Mouse (Mus musculus): ENCODE measurements at regions not wholly inside any gene's neighbourhood (a gene's known extent, or its start where the extent isn't known, plus 50 kb on each side); places are given as distances from the start of the nearest gene placed in this dataset.
"Not testable (repeated sequence)": the region's sequence is repeated elsewhere in the genome, so short reads cannot be mapped to it uniquely, and the experiment has no call there.

GRCm38 (mm10) chr17:16900791-16901190, 163.1 kb upstream of the Zfp960 start:
- ATAC-seq (replicated peaks; ENCODE audit: low FRiP score, poor library complexity, severe bottlenecking), result no peak

GRCm38 (mm10) chr17:16918191-16918590, 145.7 kb upstream of the Zfp960 start:
- no peak for ATAC-seq (replicated peaks; ENCODE audit: low FRiP score, poor library complexity, severe bottlenecking)

DNA sequence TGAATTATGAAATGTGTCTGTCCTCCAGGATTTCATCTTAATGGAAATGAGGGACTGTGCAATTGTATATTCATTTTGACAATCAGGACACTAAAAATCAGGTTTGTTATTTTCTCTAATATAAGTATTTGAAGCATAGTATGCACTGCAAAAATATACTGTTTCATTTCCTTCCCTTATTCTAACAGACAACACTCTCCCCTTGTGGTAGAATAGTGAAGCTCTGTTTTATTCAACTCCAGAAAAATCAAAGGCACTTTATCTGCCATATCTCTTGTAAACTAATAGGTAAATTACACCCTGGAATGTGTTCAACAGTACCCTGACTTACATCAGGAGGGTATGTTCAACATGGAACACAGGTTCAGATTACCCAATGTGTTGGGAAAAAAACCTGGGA, 137.7 kb upstream of the Zfp960 start:
- ATAC-seq (replicated peaks; ENCODE audit: low FRiP score, poor library complexity, severe bottlenecking), result no peak

- peak; percentile 100 for ATAC-seq (replicated peaks; ENCODE audit: low FRiP score, poor library complexity, severe bottlenecking)
These were observed 112.6 kb upstream of the Zfp960 start for GRCm38 (mm10) chr17:16951092-16952016.

- peak; percentile 48; the same call in 1 of the 2 replicates for ATAC-seq (replicated peaks; ENCODE audit: low FRiP score, poor library complexity, severe bottlenecking)
These were observed 111.8 kb upstream of the Zfp960 start for GRCm38 (mm10) chr17:16952146-16952545.

GRCm38 (mm10) chr17:16997241-16997640, 66.7 kb upstream of the Zfp960 start:
- ATAC-seq (replicated peaks; ENCODE audit: low FRiP score, poor library complexity, severe bottlenecking), result not testable (repeated sequence)

- peak; percentile 100 for ATAC-seq (replicated peaks; ENCODE audit: low FRiP score, poor library complexity, severe bottlenecking)
These were observed 59.2 kb upstream of the Zfp960 start for GRCm38 (mm10) chr17:17004632-17005265.

DNA sequence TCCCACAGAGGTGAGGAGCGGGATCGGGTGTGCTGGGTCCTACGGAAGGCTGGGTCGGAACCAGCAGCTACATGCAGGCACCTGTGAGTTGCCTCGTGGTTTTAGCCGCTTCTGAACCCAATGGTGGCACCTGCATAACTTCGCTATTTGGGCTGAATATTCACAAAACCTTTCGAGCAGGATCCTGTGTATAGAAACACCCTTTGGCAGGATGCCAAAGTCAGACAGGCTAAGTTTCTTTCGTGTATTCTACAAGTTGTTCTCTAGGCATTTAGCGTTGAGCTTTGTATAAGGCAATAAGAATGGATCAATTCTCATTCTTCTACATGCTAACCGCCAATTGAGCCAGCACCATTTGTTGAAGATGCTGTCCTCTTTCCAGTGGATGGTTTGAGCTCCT, 58.6 kb upstream of the Zfp960 start:
- ATAC-seq (replicated peaks; ENCODE audit: low FRiP score, poor library complexity, severe bottlenecking), result not testable (repeated sequence)
